Mouse (Mus musculus) CH12F3 (cell line): ENCODE data around the gene 9530077C05Rik.
"Not testable (repeated sequence)": the region's sequence is repeated elsewhere in the genome, so short reads cannot be mapped to it uniquely, and the experiment has no call there.

Experiments used
- in situ Hi-C: fragments of 300-500 bp; cut with MboI; formaldehyde crosslinking; loops from 2 replicates; pipeline ENCODE4 v1.14.3; 2020; ENCODE audit warnings: low sequenced_read_pairs

9530077C05Rik gene

GRCm38 (mm10) chr9:22411002-22411857 is at the start of gene 9530077C05Rik:
Gene 9530077C05Rik (plus strand): TSS chr9:22411513.
- in situ Hi-C loops, result no loop called here

GRCm38 (mm10) chr9:22366221-22366620 is 45.1 kb upstream of the 9530077C05Rik start:
- in situ Hi-C loops, result no loop called here

- in situ Hi-C loops, result no loop called here
Measured at GRCm38 (mm10) chr9:22366621-22367020, 44.7 kb upstream of the 9530077C05Rik start.

GRCm38 (mm10) chr9:22368030-22368429 is 43.3 kb upstream of the 9530077C05Rik start:
- in situ Hi-C loops, result no loop called here

- in situ Hi-C loops, result no loop called here
Measured at GRCm38 (mm10) chr9:22372760-22373159, 38.6 kb upstream of the 9530077C05Rik start.

GRCm38 (mm10) chr9:22376086-22376485 is 35.2 kb upstream of the 9530077C05Rik start:
- in situ Hi-C loops, result no loop called here

- in situ Hi-C loops, result no loop called here
Measured at GRCm38 (mm10) chr9:22385890-22386289, 25.4 kb upstream of the 9530077C05Rik start.

- in situ Hi-C loops, result no loop called here
Measured at GRCm38 (mm10) chr9:22387901-22388300, 23.4 kb upstream of the 9530077C05Rik start.

- in situ Hi-C loops, result no loop called here
Measured at GRCm38 (mm10) chr9:22388401-22388980, 22.8 kb upstream of the 9530077C05Rik start.

- in situ Hi-C loops, result no loop called here
Measured at GRCm38 (mm10) chr9:22389021-22389476, 22.3 kb upstream of the 9530077C05Rik start, which contains the start of gene Anln. Gene Anln (minus strand): TSS chr9:22389188.

- in situ Hi-C loops, result no loop called here
Measured at GRCm38 (mm10) chr9:22389736-22390245, 21.5 kb upstream of the 9530077C05Rik start.

GRCm38 (mm10) chr9:22390390-22390789 is 20.9 kb upstream of the 9530077C05Rik start:
- in situ Hi-C loops, result no loop called here

GRCm38 (mm10) chr9:22394725-22395124 is 16.6 kb upstream of the 9530077C05Rik start:
- in situ Hi-C loops, result no loop called here

GRCm38 (mm10) chr9:22399021-22399420 is 12.3 kb upstream of the 9530077C05Rik start:
- in situ Hi-C loops, result no loop called here

- in situ Hi-C loops, result no loop called here
Measured at GRCm38 (mm10) chr9:22402001-22402400, 9.3 kb upstream of the 9530077C05Rik start.

- in situ Hi-C loops, result no loop called here
Measured at GRCm38 (mm10) chr9:22402976-22403375, 8.3 kb upstream of the 9530077C05Rik start.

GRCm38 (mm10) chr9:22403501-22403900 is 7.8 kb upstream of the 9530077C05Rik start:
- in situ Hi-C loops, result not testable (repeated sequence)

GRCm38 (mm10) chr9:22405414-22405813 is 5.9 kb upstream of the 9530077C05Rik start:
- in situ Hi-C loops, result no loop called here

GRCm38 (mm10) chr9:22407633-22408032 is 3.7 kb upstream of the 9530077C05Rik start:
- in situ Hi-C loops, result not testable (repeated sequence)

- in situ Hi-C loops, result not testable (repeated sequence)
Measured at GRCm38 (mm10) chr9:22408344-22408743, 3.0 kb upstream of the 9530077C05Rik start.

GRCm38 (mm10) chr9:22409501-22409900 is 1.8 kb upstream of the 9530077C05Rik start:
- in situ Hi-C loops, result no loop called here

- in situ Hi-C loops, result no loop called here
Measured at GRCm38 (mm10) chr9:22416187-22416586, 4.9 kb downstream of the 9530077C05Rik start.
